22 mouse cellular contexts compared by ENCODE assay signal in genomic region chr12:69156436-69156835, GRCm38 (mm10). TPM values are rescaled to one million over a fixed set of nuclear protein-coding genes. Genes with fewer than 3 reads are reported as not detected.
A peak's percentile ranks its signal among the peaks of the same experiment; 100 is the strongest.
DNase-seq lines count a peak whose midpoint lies in the region; ATAC-seq and TF ChIP-seq lines count a peak whose summit lies in the region.
"Had no signal": no experiment of that assay in that cellular context is flagged by ENCODE, and none has a peak within 500 bp of the region (broad histone marks: within the 10 kb centered on the region; RNA-seq: fewer than 3 reads in every experiment).

No protein-coding gene starts in this region.

- no peak for TF ChIP-seq RAD21 in CH12.LX (IDR thresholded peaks at IDR 0.05; ENCODE audit: low read depth, low read length)

- peaks cover 4 to 8% of the 10 kb centered on the region in 2 experiments; a peak in 3 of 4 replicates for H3K4me1 ChIP-seq in CH12.LX (ENCODE audit: control insufficient read depth in 1 of 2, insufficient read depth in 2 of 2)
- H3K4me1 ChIP-seq in E14TG2a.4 (replicated peaks; ENCODE audit: low read depth, low read length) = peaks cover 21% of the 10 kb centered on the region
- peaks cover 12 to 15% of the 10 kb centered on the region in 2 experiments for H3K4me1 ChIP-seq in liver, embryonic 14.5 days (replicated peaks; ENCODE audit: control insufficient read depth in 2 of 2, insufficient read depth in 2 of 2, low read length in 1 of 2)

- H3K4me3 ChIP-seq in CH12.LX (replicated peaks in 1 of 3; ENCODE audit: low read depth in 2 of 3, low read length in 2 of 3, poor library complexity in 1 of 3) (no peak overlapping the region), E14TG2a.4 (replicated peaks; ENCODE audit: low read length) (peak overlapping the region; percentile 89; the same call in 1 of the 2 replicates), myocyte (no peak overlapping the region)
- H3K4me3 ChIP-seq in liver, embryonic 14.5 days (ENCODE audit: insufficient read depth in 1 of 2, low read depth in 2 of 2, low read length in 2 of 2) = no peak overlapping the region
- H3K4me3 ChIP-seq: embryonic facial prominence, embryonic 13.5 days; forebrain, embryonic 12.5 days; heart, embryonic 10.5 days; heart, embryonic 15.5 days had no signal

- H3K9ac ChIP-seq in CH12.LX (ENCODE audit: insufficient read depth, low read depth) = no peak overlapping the region
- H3K9ac ChIP-seq in liver, embryonic 14.5 days (replicated peaks) = no peak overlapping the region
- H3K9ac ChIP-seq: embryonic facial prominence, embryonic 13.5 days; forebrain, embryonic 12.5 days; forebrain, postnatal 0 days; heart, embryonic 15.5 days; hindbrain, embryonic 14.5 days had no signal

- TF ChIP-seq POLR2A in CH12.LX (IDR thresholded peaks at IDR 0.05; ENCODE audit: low read depth, low read length) (no peak; the same call in none of the 2 replicates), myocyte (IDR thresholded peaks at IDR 0.05; ENCODE audit: insufficient read length, low read depth) (no peak)

- H3ac ChIP-seq in myocyte (ENCODE audit: control insufficient read depth, insufficient read length) = no peak overlapping the region

- H3K9me3 ChIP-seq in CH12.LX (replicated peaks; ENCODE audit: low read length) (no peaks in the 10 kb centered on the region), E14TG2a.4 (ENCODE audit: low read length) (no peaks in the 10 kb centered on the region)
- no peaks in the 10 kb centered on the region for H3K9me3 ChIP-seq in liver, embryonic 14.5 days (ENCODE audit: control insufficient read depth, low read length)
- H3K9me3 ChIP-seq: embryonic facial prominence, embryonic 13.5 days; forebrain, embryonic 12.5 days; heart, embryonic 10.5 days; heart, embryonic 15.5 days had no signal

- H3K27me3 ChIP-seq in CH12.LX (replicated peaks) (no peaks in the 10 kb centered on the region), E14TG2a.4 (ENCODE audit: insufficient read depth, low read length) (no peaks in the 10 kb centered on the region), myocyte (ENCODE audit: control insufficient read depth, insufficient read depth, insufficient read length) (no peaks in the 10 kb centered on the region)
- H3K27me3 ChIP-seq in liver, embryonic 14.5 days (ENCODE audit: control insufficient read depth, insufficient read depth, low read length) = no peaks in the 10 kb centered on the region
- H3K27me3 ChIP-seq: embryonic facial prominence, embryonic 13.5 days; forebrain, embryonic 12.5 days; heart, embryonic 15.5 days; Patski had no signal

- no peak for TF ChIP-seq CTCF in CH12.LX (conservative IDR thresholded peaks at IDR 0.05 in 1 of 2, IDR thresholded peaks at IDR 0.05 in 1 of 2; ENCODE audit: low read depth in 2 of 2, low read length in 2 of 2)
- TF ChIP-seq CTCF in E14TG2a.4 (conservative IDR thresholded peaks at IDR 0.05; ENCODE audit: low read length) = no peak
- no peak for TF ChIP-seq CTCF in liver, embryonic 14.5 days (IDR thresholded peaks at IDR 0.05; ENCODE audit: low read depth)

- dilution Hi-C loops in CH12.LX (cut with MboI; ENCODE audit: extremely low pct_ligation_motif_present, extremely low pct_unique_long_range_greater_than_20kb, low sequenced_read_pairs) = no loop called here

- H3K27ac ChIP-seq in CH12.LX (ENCODE audit: insufficient read depth, low read depth) = no peak overlapping the region
- no peak overlapping the region; the same call in 1 of the 2 replicates for H3K27ac ChIP-seq in liver, embryonic 14.5 days
- H3K27ac ChIP-seq: embryonic facial prominence, embryonic 13.5 days; forebrain, embryonic 12.5 days; heart, embryonic 10.5 days; heart, embryonic 15.5 days; hindbrain, embryonic 14.5 days had no signal

- in situ Hi-C loops in CH12.LX (cut with MboI; ENCODE audit: low pct_ligation_motif_present, low pct_unique_long_range_greater_than_20kb, low sequenced_read_pairs) = no loop called here

- TF ChIP-seq EP300 in CH12.LX (IDR thresholded peaks at IDR 0.05; ENCODE audit: low read length) = no peak
- TF ChIP-seq EP300 in liver, embryonic 14.5 days (IDR thresholded peaks at IDR 0.05; ENCODE audit: low read depth) = no peak

- peaks cover 19 to 27% of the 10 kb centered on the region in 2 experiments for H3K36me3 ChIP-seq in CH12.LX (replicated peaks in 1 of 2; ENCODE audit: control insufficient read depth in 1 of 2, insufficient read depth in 1 of 2, low read length in 1 of 2)
- peaks cover 33% of the 10 kb centered on the region for H3K36me3 ChIP-seq in E14TG2a.4 (ENCODE audit: insufficient read depth, low read length)
- H3K36me3 ChIP-seq in liver, embryonic 14.5 days (replicated peaks; ENCODE audit: control insufficient read depth, insufficient read depth, low read depth) = peaks cover 11% of the 10 kb centered on the region
- peaks cover 23% of the 10 kb centered on the region for H3K36me3 ChIP-seq in myocyte (ENCODE audit: control insufficient read depth, insufficient read depth)

- no peak for ATAC-seq in liver, embryonic 14.5 days (ENCODE audit: insufficient read depth)
- ATAC-seq: forebrain, postnatal 0 days; Patski had no signal

- WGBS in liver, embryonic 14.5 days (ENCODE audit: insufficient replicate concordance) = 62% methylated on average over 4 of the region's 4 CpGs

- DNase-seq in CH12.LX (ENCODE audit: extremely low read depth) = no peak
- DNase-seq in liver, embryonic 14.5 days (ENCODE audit: low read depth in 3 of 3, low spot score in 3 of 3) = no peak
- DNase-seq in urinary bladder, adult 18-20 months (ENCODE audit: low spot score in 2 of 2) = no peak
- DNase-seq in gastrocnemius, adult 18-20 months (ENCODE audit: low spot score) = no peak
- DNase-seq: adrenal gland, adult 2 months; adrenal gland, postnatal 25 days; cerebellum, adult 18-20 months; cerebellum, adult 9-11 months; cerebellum, postnatal 36 days; forebrain, postnatal 0 days; gastrocnemius, postnatal 36 days; heart, adult 18-20 months; heart, postnatal 14 days had no signal

- no peak overlapping the region for H3K4me2 ChIP-seq in CH12.LX (ENCODE audit: insufficient read depth, low read depth, poor library complexity, severe bottlenecking)
- peak overlapping the region; percentile 93 for H3K4me2 ChIP-seq in liver, embryonic 14.5 days (ENCODE audit: low read depth)
- no peak overlapping the region for H3K4me2 ChIP-seq in myocyte (ENCODE audit: low read depth)
- H3K4me2 ChIP-seq: embryonic facial prominence, embryonic 13.5 days; forebrain, embryonic 12.5 days; heart, embryonic 15.5 days; hindbrain, embryonic 14.5 days had no signal

- H3K79me2 ChIP-seq in CH12.LX (replicated peaks; ENCODE audit: control insufficient read depth, extremely low read depth, insufficient read depth, poor library complexity, severe bottlenecking) = peaks cover 16% of the 10 kb centered on the region
- H3K79me2 ChIP-seq in myocyte (ENCODE audit: control insufficient read depth, insufficient read depth) = peaks cover 15% of the 10 kb centered on the region

TF ChIP-seq in CH12.LX, 34 proteins besides CTCF, POLR2A, EP300 and RAD21:
- TF ChIP-seq CHD2 (IDR thresholded peaks at IDR 0.05; ENCODE audit: low read length) = peak; percentile 73
- no peak for TF ChIP-seq TCF12 (IDR thresholded peaks at IDR 0.05; ENCODE audit: low read depth, low read length)
- no peak for TF ChIP-seq MAFK (IDR thresholded peaks at IDR 0.05; ENCODE audit: insufficient replicate concordance, low read length)
- TF ChIP-seq NELFE (IDR thresholded peaks at IDR 0.05; ENCODE audit: low read depth, low read length) = no peak

TF ChIP-seq in myocyte, 11 proteins besides CTCF, POLR2A, EP300 and RAD21 (continues in another document):
- TF ChIP-seq USF1 (IDR thresholded peaks at IDR 0.05; ENCODE audit: low read depth) (no peak), CEBPB (IDR thresholded peaks at IDR 0.05; ENCODE audit: insufficient read depth, poor library complexity, severe bottlenecking) (no peak), MYOD1 (IDR thresholded peaks at IDR 0.05; ENCODE audit: control insufficient read depth in 1 of 3, insufficient read length in 2 of 3, low read depth in 2 of 3) (no peak)

RNA-seq across cellular contexts. Expression of gene Rps29, which starts 2.5 kb away (rescaled TPM):
- total RNA-seq in CH12.LX (2012; rRNA removed) (5,149 and 5,532 TPM in 2 replicates), CH12.LX (2014; rRNA removed) (460 and 635 TPM in 2 replicates)
- polyA plus RNA-seq in CH12.LX (2012; ENCODE audit: insufficient read length, low read depth) (1,193 and 1,316 TPM in 2 replicates), myocyte (2012; fragmentation: generic; extraction: Trizol) (6,498 TPM)
- polyA plus RNA-seq in liver, embryonic 14.5 days (2012; rRNA removed) = 977 and 1,778 TPM in 2 replicates
- 1,444 and 1,541 TPM in 2 replicates for polyA plus RNA-seq in liver, embryonic 14.5 days (2014; fragmentation: Nextera tagmentation; extraction: Ambion mirVana)
- 1,000 to 10,000 TPM in 1 of 2 experiments, 100 to 1,000 TPM in 1; 898 to 1,011 TPM for total RNA-seq in gastrocnemius, adult 18-20 months (2021)

RNA-seq across cellular contexts. Expression of gene Lrr1, which starts 12.2 kb away (rescaled TPM):
- total RNA-seq in CH12.LX (2012; rRNA removed) (9.1 and 9.2 TPM in 2 replicates), CH12.LX (2014; rRNA removed) (33.6 and 35.0 TPM in 2 replicates)
- polyA plus RNA-seq in CH12.LX (2012; ENCODE audit: insufficient read length, low read depth) (23.8 and 24.6 TPM in 2 replicates), myocyte (2012; fragmentation: generic; extraction: Trizol) (5.1 TPM)
- 8.9 and 11.1 TPM in 2 replicates for polyA plus RNA-seq in liver, embryonic 14.5 days (2012; rRNA removed)
- 21.3 and 22.9 TPM in 2 replicates for polyA plus RNA-seq in liver, embryonic 14.5 days (2014; fragmentation: Nextera tagmentation; extraction: Ambion mirVana)
- total RNA-seq in gastrocnemius, adult 18-20 months (2021) = not detected
- total RNA-seq: gastrocnemius, adult 8-10 months; gastrocnemius, postnatal 36 days; heart, adult 18-20 months had no signal
- polyA plus RNA-seq: adrenal gland, adult 2 months had no signal

RNA-seq across cellular contexts. Expression of gene Rpl36al, which starts 27.4 kb away (rescaled TPM):
- 1,571 and 1,698 TPM in 2 replicates for total RNA-seq in CH12.LX (2012; rRNA removed)
- total RNA-seq in CH12.LX (2014; rRNA removed) = 1,160 and 1,263 TPM in 2 replicates
- polyA plus RNA-seq in CH12.LX (2012; ENCODE audit: insufficient read length, low read depth) = 748 and 828 TPM in 2 replicates
- 286 and 515 TPM in 2 replicates for polyA plus RNA-seq in liver, embryonic 14.5 days (2012; rRNA removed)
- polyA plus RNA-seq in liver, embryonic 14.5 days (2014; fragmentation: Nextera tagmentation; extraction: Ambion mirVana) = 614 and 643 TPM in 2 replicates
- 880 TPM for polyA plus RNA-seq in myocyte (2012; fragmentation: generic; extraction: Trizol)
- total RNA-seq in gastrocnemius, adult 18-20 months (2021) = 100 to 1,000 TPM; 336 to 346 TPM

RNA-seq across cellular contexts. Expression of gene Mgat2, which starts 27.5 kb away (rescaled TPM):
- total RNA-seq in CH12.LX (2012; rRNA removed) = 58.1 and 72.2 TPM in 2 replicates
- total RNA-seq in CH12.LX (2014; rRNA removed) = 104 and 106 TPM in 2 replicates
- polyA plus RNA-seq in CH12.LX (2012; ENCODE audit: insufficient read length, low read depth) = 48.7 and 54.2 TPM in 2 replicates
- 9.2 and 11.0 TPM in 2 replicates for polyA plus RNA-seq in liver, embryonic 14.5 days (2012; rRNA removed)
- polyA plus RNA-seq in liver, embryonic 14.5 days (2014; fragmentation: Nextera tagmentation; extraction: Ambion mirVana) = 23.3 and 24.1 TPM in 2 replicates
- polyA plus RNA-seq in myocyte (2012; fragmentation: generic; extraction: Trizol) = 20.7 TPM
- 1 to 10 TPM; 5.6 to 7.2 TPM for total RNA-seq in gastrocnemius, adult 18-20 months (2021)

RNA-seq across cellular contexts. Expression of gene Gm49383, which starts 40.5 kb away (rescaled TPM):
- 21.3 and 23.6 TPM in 2 replicates for total RNA-seq in CH12.LX (2012; rRNA removed)
- 45.9 and 52.1 TPM in 2 replicates for total RNA-seq in CH12.LX (2014; rRNA removed)
- polyA plus RNA-seq in CH12.LX (2012; ENCODE audit: insufficient read length, low read depth) = 16.0 and 19.1 TPM in 2 replicates
- 4.9 TPM in 2 replicates for polyA plus RNA-seq in liver, embryonic 14.5 days (2012; rRNA removed)
- polyA plus RNA-seq in liver, embryonic 14.5 days (2014; fragmentation: Nextera tagmentation; extraction: Ambion mirVana) = 15.7 and 19.1 TPM in 2 replicates
- polyA plus RNA-seq in myocyte (2012; fragmentation: generic; extraction: Trizol) = 2.6 TPM
- 1 to 10 TPM; 1.7 to 3.4 TPM for total RNA-seq in gastrocnemius, adult 18-20 months (2021)
